Comparison of ENCODE assay signal across 19 mouse cellular contexts in the genomic region with DNA sequence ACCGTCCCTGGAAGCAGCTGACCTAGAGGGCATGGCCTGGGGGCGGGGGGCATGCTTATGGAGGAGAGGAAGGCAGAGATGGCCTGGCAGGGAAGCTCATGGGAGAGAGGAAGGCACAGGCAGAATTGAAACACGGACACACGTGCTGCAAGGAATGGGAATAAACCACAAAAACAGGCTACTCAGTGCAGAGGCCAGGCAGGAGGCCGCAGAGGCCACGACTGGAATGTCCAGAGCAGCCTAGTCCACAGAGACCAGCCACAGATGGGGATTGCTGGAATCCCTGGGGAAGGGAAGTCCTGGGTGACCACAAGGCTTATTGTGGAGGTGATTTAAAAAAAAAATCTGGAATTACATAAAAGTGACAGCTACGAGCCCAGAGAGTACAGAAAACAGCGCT. TPM values are rescaled to one million over a fixed set of nuclear protein-coding genes. Genes with fewer than 3 reads are reported as not detected.
DNase-seq lines count a peak whose midpoint lies in the region; ATAC-seq and TF ChIP-seq lines count a peak whose summit lies in the region.
"Had no signal": no experiment of that assay in that cellular context is flagged by ENCODE, and none has a peak within 500 bp of the region (broad histone marks: within the 10 kb centered on the region; RNA-seq: fewer than 3 reads in every experiment).

No protein-coding gene starts in this region.

- H3K9ac ChIP-seq in kidney, embryonic 14.5 days (ENCODE audit: low read depth, low read length): no peak overlapping the region
- H3K9ac ChIP-seq in midbrain, postnatal 0 days (replicated peaks; ENCODE audit: low read length, poor library complexity, severe bottlenecking): no peak overlapping the region
- no peak overlapping the region for H3K9ac ChIP-seq in midbrain, embryonic 11.5 days (ENCODE audit: low read length)
- H3K9ac ChIP-seq in forebrain, embryonic 11.5 days (ENCODE audit: low read length): no peak overlapping the region

- no peaks in the 10 kb centered on the region for H3K9me3 ChIP-seq in kidney, embryonic 14.5 days (ENCODE audit: control insufficient read depth, low read length)
- H3K9me3 ChIP-seq in midbrain, postnatal 0 days (ENCODE audit: low read length): no peaks in the 10 kb centered on the region
- H3K9me3 ChIP-seq in midbrain, embryonic 11.5 days (ENCODE audit: control insufficient read depth, low read length): no peaks in the 10 kb centered on the region
- no peaks in the 10 kb centered on the region for H3K9me3 ChIP-seq in forebrain, embryonic 11.5 days (ENCODE audit: control insufficient read depth, low read length)
- H3K9me3 ChIP-seq: forebrain, embryonic 12.5 days; midbrain, embryonic 15.5 days had no signal

- no peaks in the 10 kb centered on the region for H3K4me1 ChIP-seq in kidney, adult 2 months (ENCODE audit: control insufficient read depth, insufficient read depth, low read length)
- H3K4me1 ChIP-seq in kidney, embryonic 14.5 days (ENCODE audit: control insufficient read depth, insufficient read depth, low read length): peaks cover 19% of the 10 kb centered on the region
- peaks cover 38% of the 10 kb centered on the region for H3K4me1 ChIP-seq in midbrain, postnatal 0 days (ENCODE audit: insufficient read depth, low read length)
- peaks cover 19% of the 10 kb centered on the region for H3K4me1 ChIP-seq in midbrain, embryonic 11.5 days (ENCODE audit: control insufficient read depth, insufficient read depth, low read length)
- peaks cover 18% of the 10 kb centered on the region for H3K4me1 ChIP-seq in forebrain, embryonic 11.5 days (replicated peaks; ENCODE audit: control insufficient read depth, insufficient read depth, low read length)

- no peaks in the 10 kb centered on the region for H3K27me3 ChIP-seq in kidney, adult 2 months (replicated peaks; ENCODE audit: control insufficient read depth, insufficient read depth, low read length)
- peaks cover 25% of the 10 kb centered on the region for H3K27me3 ChIP-seq in kidney, embryonic 14.5 days (ENCODE audit: control insufficient read depth, insufficient read depth, low read length)
- no peaks in the 10 kb centered on the region for H3K27me3 ChIP-seq in midbrain, postnatal 0 days (ENCODE audit: insufficient read depth, low read length)
- H3K27me3 ChIP-seq in midbrain, embryonic 11.5 days (ENCODE audit: control insufficient read depth, insufficient read depth, low read length): peaks cover 24% of the 10 kb centered on the region; the same call in 1 of the 2 replicates
- H3K27me3 ChIP-seq in forebrain, embryonic 11.5 days (ENCODE audit: control insufficient read depth, insufficient read depth, low read length): peaks cover 14% of the 10 kb centered on the region
- H3K27me3 ChIP-seq: midbrain, embryonic 15.5 days had no signal

- no peak for TF ChIP-seq CTCF in kidney, adult 2 months (conservative IDR thresholded peaks at IDR 0.05; ENCODE audit: insufficient read depth, insufficient read length, low read depth, low read length)
- TF ChIP-seq CTCF in midbrain, postnatal 0 days (IDR thresholded peaks at IDR 0.05): no peak

- H3K4me2 ChIP-seq in kidney, embryonic 14.5 days (replicated peaks; ENCODE audit: low read depth, low read length): no peak overlapping the region
- H3K4me2 ChIP-seq in midbrain, postnatal 0 days (ENCODE audit: low read depth, low read length, poor library complexity, severe bottlenecking): peak overlapping the region; percentile 94; the same call in 1 of the 2 replicates
- H3K4me2 ChIP-seq in midbrain, embryonic 11.5 days: no peak overlapping the region
- no peak overlapping the region for H3K4me2 ChIP-seq in forebrain, embryonic 11.5 days (ENCODE audit: low read depth, low read length, severe bottlenecking)

- H3K4me3 ChIP-seq in kidney, adult 2 months (ENCODE audit: insufficient read depth, low read depth, low read length): no peak overlapping the region
- H3K4me3 ChIP-seq in kidney, embryonic 14.5 days (ENCODE audit: low read length): no peak overlapping the region
- H3K4me3 ChIP-seq in midbrain, postnatal 0 days (ENCODE audit: low read depth, low read length): no peak overlapping the region
- H3K4me3 ChIP-seq in midbrain, embryonic 11.5 days (ENCODE audit: low read depth, low read length): no peak overlapping the region
- H3K4me3 ChIP-seq in forebrain, embryonic 11.5 days (ENCODE audit: low read depth, low read length): no peak overlapping the region
- H3K4me3 ChIP-seq: heart, adult 2 months had no signal

- peak; percentile 67 for DNase-seq in cerebellum, adult 9-11 months
- no peak for DNase-seq in cerebellum, adult 18-20 months
- peak; percentile 66 for DNase-seq in kidney, adult 2 months
- DNase-seq in midbrain, postnatal 0 days (ENCODE audit: low spot score): no peak
- no peak for DNase-seq in midbrain, embryonic 11.5 days (ENCODE audit: low spot score, missing footprints)
- DNase-seq in testis, postnatal 14 days (ENCODE audit: low spot score): no peak
- DNase-seq in forebrain, embryonic 11.5 days (ENCODE audit: low spot score): no peak
- DNase-seq: gastrocnemius, postnatal 10 days; heart, postnatal 4 days; layer of hippocampus, postnatal 36 days; liver; right cerebral cortex, adult 18-20 months; thymus, postnatal 14 days had no signal

- no peak overlapping the region for H3K27ac ChIP-seq in kidney, adult 2 months (ENCODE audit: insufficient read depth, low read depth, low read length)
- H3K27ac ChIP-seq in kidney, embryonic 14.5 days (ENCODE audit: low read depth, low read length): no peak overlapping the region
- H3K27ac ChIP-seq in midbrain, postnatal 0 days (ENCODE audit: low read depth, low read length): no peak overlapping the region
- H3K27ac ChIP-seq in midbrain, embryonic 11.5 days (ENCODE audit: low read depth, low read length): no peak overlapping the region
- H3K27ac ChIP-seq in forebrain, embryonic 11.5 days (ENCODE audit: low read depth, low read length): no peak overlapping the region
- H3K27ac ChIP-seq: forebrain, embryonic 12.5 days; heart, adult 2 months had no signal

- H3K36me3 ChIP-seq in kidney, adult 2 months (ENCODE audit: control insufficient read depth, insufficient read depth, low read length): no peaks in the 10 kb centered on the region
- no peaks in the 10 kb centered on the region for H3K36me3 ChIP-seq in kidney, embryonic 14.5 days (ENCODE audit: control insufficient read depth, insufficient read depth, low read length)
- H3K36me3 ChIP-seq in midbrain, postnatal 0 days (ENCODE audit: insufficient read depth, low read length): no peaks in the 10 kb centered on the region
- H3K36me3 ChIP-seq in midbrain, embryonic 11.5 days (ENCODE audit: control insufficient read depth, insufficient read depth, low read length): no peaks in the 10 kb centered on the region
- H3K36me3 ChIP-seq in forebrain, embryonic 11.5 days (ENCODE audit: control insufficient read depth, insufficient read depth, low read length): no peaks in the 10 kb centered on the region
- H3K36me3 ChIP-seq: forebrain, embryonic 12.5 days; midbrain, embryonic 15.5 days had no signal

- TF ChIP-seq POLR2A in kidney, adult 2 months (IDR thresholded peaks at IDR 0.05; ENCODE audit: low read depth, low read length): no peak

- ATAC-seq in kidney, embryonic 14.5 days (ENCODE audit: low FRiP score, low TSS enrichment): no peak
- no peak for ATAC-seq in midbrain, postnatal 0 days (ENCODE audit: low FRiP score)
- no peak for ATAC-seq in midbrain, embryonic 11.5 days (ENCODE audit: low FRiP score)
- no peak for ATAC-seq in forebrain, embryonic 11.5 days (replicated peaks; ENCODE audit: low FRiP score)
- ATAC-seq: inflammation-experienced regulatory T-cells, adult 6 months; lung, postnatal 0 days; midbrain, embryonic 15.5 days had no signal

- WGBS in kidney, adult 2 months: 82% methylated on average over 8 of the region's 8 CpGs
- WGBS in kidney, embryonic 14.5 days: 84% methylated on average over 8 of the region's 8 CpGs
- WGBS in midbrain, postnatal 0 days: 83% methylated on average over 8 of the region's 8 CpGs
- 80% methylated on average over 8 of the region's 8 CpGs for WGBS in midbrain, embryonic 11.5 days
- 84% methylated on average over 8 of the region's 8 CpGs for WGBS in forebrain, embryonic 11.5 days

RNA-seq across cellular contexts. Expression of a gene that starts 2.1 kb away (rescaled TPM):
- 5.1 and 6.8 TPM in 2 replicates for polyA plus RNA-seq in kidney, adult 2 months (2012; rRNA removed)
- polyA plus RNA-seq in kidney, embryonic 14.5 days (2014; fragmentation: Nextera tagmentation; extraction: Ambion mirVana): 1.3 and 1.9 TPM in 2 replicates
- total RNA-seq in midbrain, postnatal 0 days (2014; rRNA removed): 170 and 178 TPM in 2 replicates
- 44.9 and 46.9 TPM in 2 replicates for polyA plus RNA-seq in midbrain, postnatal 0 days (2015; fragmentation: Nextera tagmentation; extraction: Ambion mirVana)
- 1.3 TPM in 2 replicates for polyA plus RNA-seq in midbrain, embryonic 11.5 days (2014; fragmentation: Nextera tagmentation; extraction: Ambion mirVana)
- polyA plus RNA-seq in forebrain, embryonic 11.5 days (2014; fragmentation: Nextera tagmentation; extraction: Ambion mirVana): 2.8 and 3.5 TPM in 2 replicates
- polyA plus RNA-seq: inflammation-experienced regulatory T-cells, adult 6 months had no signal

RNA-seq across cellular contexts. Expression of a gene that starts 37.6 kb away (rescaled TPM):
- polyA plus RNA-seq in kidney, adult 2 months (2012; rRNA removed): 5.8 and 6.8 TPM in 2 replicates
- polyA plus RNA-seq in kidney, embryonic 14.5 days (2014; fragmentation: Nextera tagmentation; extraction: Ambion mirVana): 19.9 and 28.1 TPM in 2 replicates
- 17.7 and 19.0 TPM in 2 replicates for total RNA-seq in midbrain, postnatal 0 days (2014; rRNA removed)
- 25.4 and 27.7 TPM in 2 replicates for polyA plus RNA-seq in midbrain, postnatal 0 days (2015; fragmentation: Nextera tagmentation; extraction: Ambion mirVana)
- 24.9 and 28.9 TPM in 2 replicates for polyA plus RNA-seq in midbrain, embryonic 11.5 days (2014; fragmentation: Nextera tagmentation; extraction: Ambion mirVana)
- polyA plus RNA-seq in forebrain, embryonic 11.5 days (2014; fragmentation: Nextera tagmentation; extraction: Ambion mirVana): 50.1 and 51.9 TPM in 2 replicates

RNA-seq across cellular contexts. Expression of a gene that starts 49.5 kb away (rescaled TPM):
- polyA plus RNA-seq in kidney, adult 2 months (2012; rRNA removed): 28.5 and 35.6 TPM in 2 replicates
- 12.2 and 15.6 TPM in 2 replicates for polyA plus RNA-seq in kidney, embryonic 14.5 days (2014; fragmentation: Nextera tagmentation; extraction: Ambion mirVana)
- total RNA-seq in midbrain, postnatal 0 days (2014; rRNA removed): 28.6 and 32.1 TPM in 2 replicates
- polyA plus RNA-seq in midbrain, postnatal 0 days (2015; fragmentation: Nextera tagmentation; extraction: Ambion mirVana): 14.9 and 17.6 TPM in 2 replicates
- 12.3 and 14.2 TPM in 2 replicates for polyA plus RNA-seq in midbrain, embryonic 11.5 days (2014; fragmentation: Nextera tagmentation; extraction: Ambion mirVana)
- polyA plus RNA-seq in forebrain, embryonic 11.5 days (2014; fragmentation: Nextera tagmentation; extraction: Ambion mirVana): 22.0 and 24.8 TPM in 2 replicates

RNA-seq across cellular contexts. Expression of a gene that starts 49.7 kb away (rescaled TPM):
- polyA plus RNA-seq in kidney, adult 2 months (2012; rRNA removed): 77.7 and 79.3 TPM in 2 replicates
- 97.3 and 115 TPM in 2 replicates for polyA plus RNA-seq in kidney, embryonic 14.5 days (2014; fragmentation: Nextera tagmentation; extraction: Ambion mirVana)
- 32.9 and 64.8 TPM in 2 replicates for total RNA-seq in midbrain, postnatal 0 days (2014; rRNA removed)
- 56.8 and 57.0 TPM in 2 replicates for polyA plus RNA-seq in midbrain, postnatal 0 days (2015; fragmentation: Nextera tagmentation; extraction: Ambion mirVana)
- 58.4 and 61.3 TPM in 2 replicates for polyA plus RNA-seq in midbrain, embryonic 11.5 days (2014; fragmentation: Nextera tagmentation; extraction: Ambion mirVana)
- 65.2 and 69.9 TPM in 2 replicates for polyA plus RNA-seq in forebrain, embryonic 11.5 days (2014; fragmentation: Nextera tagmentation; extraction: Ambion mirVana)

Comparison
In these comparisons a context has a peak if more than half of its experiments do, and no peak if none do; other contexts are left out.
1. DNase-seq: peak in cerebellum, adult 9-11 months (single experiment) and kidney, adult 2 months (single experiment); none in cerebellum, adult 18-20 months (0 of 2), midbrain, postnatal 0 days (single experiment), midbrain, embryonic 11.5 days (single experiment), testis, postnatal 14 days (single experiment) and forebrain, embryonic 11.5 days (single experiment).